Mouse (Mus musculus): ENCODE results near the gene Ago4.
"Not testable (repeated sequence)": the region's sequence is repeated elsewhere in the genome, so short reads cannot be mapped to it uniquely, and the experiment has no call there.

DNA sequence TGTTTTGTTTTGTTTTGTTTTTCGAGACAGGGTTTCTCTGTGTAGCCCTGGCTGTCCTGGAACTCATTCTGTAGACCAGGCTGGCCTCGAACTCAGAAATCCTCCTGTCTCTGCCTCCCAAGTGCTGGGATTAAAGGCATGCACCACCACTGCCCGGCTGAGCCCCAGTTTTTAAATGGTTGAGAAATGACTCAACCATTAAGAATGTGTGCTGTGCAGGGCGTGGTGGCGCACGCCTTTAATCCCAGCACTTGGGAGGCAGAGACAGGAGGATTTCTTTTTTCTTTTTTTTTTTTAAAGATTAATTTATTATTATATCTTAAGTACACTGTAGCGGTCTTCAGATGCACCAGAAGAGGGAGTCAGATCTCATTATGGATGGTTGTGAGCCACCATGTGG, 2.4 kb upstream of the Ago4 start:
- not testable (repeated sequence) for TF ChIP-seq CTCF (IDR thresholded peaks at IDR 0.05; ENCODE audit: control insufficient read depth, insufficient read depth, insufficient replicate concordance, low read depth, low read length); POLR2A (IDR thresholded peaks at IDR 0.05; ENCODE audit: control insufficient read depth, low read depth, low read length)

Data from testis, adult 2 months (tissue).